Mouse (Mus musculus) lung, embryonic 16.5 days (tissue): ENCODE results near the gene Olfr1253. TPM values are rescaled to one million over a fixed set of nuclear protein-coding genes. Genes with fewer than 3 reads are reported as not detected.

Source experiments
- ATAC-seq: fragments of 200-750 bp; cut with Nextera tagmentation; 2 replicates; pipeline ENCODE4 v1.8.0; 2017; ENCODE audit warnings: low read depth, mild to moderate bottlenecking, moderate library complexity
- H3K27ac ChIP-seq: fragments of 300-500 bp; sonication (generic); 2 replicates; pipeline ENCODE4 v1.5.1; 2014; ENCODE audit warnings: mild to moderate bottlenecking, control low read depth, low read length
- H3K27me3 ChIP-seq: fragments of 300-500 bp; sonication (generic); 2 replicates; pipeline ENCODE4 v1.6.1; 2014; ENCODE audit warnings: low read depth, low read length, mixed read lengths; ENCODE audit not compliant: control insufficient read depth, insufficient read depth
- H3K36me3 ChIP-seq: fragments of 300-500 bp; sonication (generic); 2 replicates; pipeline ENCODE4 v1.6.1; 2014; ENCODE audit warnings: low read length; ENCODE audit not compliant: control insufficient read depth, insufficient read depth
- H3K4me1 ChIP-seq: fragments of 300-500 bp; sonication (generic); replicated peaks from 2 replicates; pipeline ENCODE4 v1.6.1; 2014; ENCODE audit warnings: low read length, mixed read lengths; ENCODE audit not compliant: control insufficient read depth, insufficient read depth
- H3K4me2 ChIP-seq: fragments of 300-500 bp; sonication (generic); 2 replicates; pipeline ENCODE4 v1.6.1; 2014; ENCODE audit warnings: low read depth, low read length, control low read depth
- H3K4me3 ChIP-seq: fragments of 300-500 bp; sonication (generic); 2 replicates; pipeline ENCODE4 v1.5.1; 2014; ENCODE audit warnings: mild to moderate bottlenecking, low read length, control low read depth
- H3K9ac ChIP-seq: fragments of 300-500 bp; sonication (generic); 2 replicates; pipeline ENCODE4 v1.6.1; 2014; ENCODE audit warnings: low read length, control low read depth
- H3K9me3 ChIP-seq: fragments of 300-500 bp; sonication (generic); 2 replicates; pipeline ENCODE4 v1.6.1; 2016; ENCODE audit warnings: low read length; ENCODE audit not compliant: control insufficient read depth
- WGBS: fragments of 180-500 bp; shearing (Covaris S2); extraction: QIAGEN DNeasy Blood & Tissue Kit; methylation state at CpG from one replicate; pipeline ENCODE4 v1.1.7; 2014; 5-methylcytosine and 5-hydroxymethylcytosine counted together
- polyA plus RNA-seq: library from polyadenylated mRNA; unstranded; fragments of >200 nt; fragmentation: Nextera tagmentation; extraction: Ambion mirVana; gene quantifications from 2 replicates; pipeline ENCODE4 v1.2.1, GENCODE M21; 2015

Olfr1253 gene
- not detected in 2 replicates for polyA plus RNA-seq

GRCm38 (mm10) chr2:89756990-89757389 lies at the start of gene Olfr1253:
Gene Olfr1253 (minus strand): TSS chr2:89757090.
- Histone ChIP-seq H3K9ac (no peak within 1 kb of the TSS), H3K27ac (no peak within 1 kb of the TSS), H3K4me1 (no peaks in the 10 kb centered on the region), H3K36me3 (no peaks in the 10 kb centered on the region), H3K4me2 (no peak within 1 kb of the TSS), H3K27me3 (no peaks in the 10 kb centered on the region), H3K9me3 (no peaks in the 10 kb centered on the region), H3K4me3 (no peak within 1 kb of the TSS)
- no peak for ATAC-seq
- WGBS, result 77% methylated on average over 1 of the region's 1 CpGs

- no peak overlapping the region for H3K9ac ChIP-seq
- H3K4me2 ChIP-seq, result no peak overlapping the region
- no peaks in the 10 kb centered on the region for H3K4me1 ChIP-seq
- H3K4me3 ChIP-seq, result no peak overlapping the region
- 85% methylated on average over 3 of the region's 3 CpGs for WGBS
- no peak overlapping the region for H3K27ac ChIP-seq
- no peaks in the 10 kb centered on the region for H3K27me3 ChIP-seq
- H3K36me3 ChIP-seq, result no peaks in the 10 kb centered on the region
- no peak for ATAC-seq
- no peaks in the 10 kb centered on the region for H3K9me3 ChIP-seq
These were observed 42.7 kb upstream of the Olfr1253 start for GRCm38 (mm10) chr2:89799583-89799982.

GRCm38 (mm10) chr2:89793519-89793918 lies 36.6 kb upstream of the Olfr1253 start, which contains the start of gene Olfr1254:
Gene Olfr1254 (minus strand): TSS chr2:89793619.
- Histone ChIP-seq H3K4me3 (no peak within 1 kb of the TSS), H3K27me3 (no peaks in the 10 kb centered on the region), H3K9ac (no peak within 1 kb of the TSS), H3K27ac (no peak within 1 kb of the TSS), H3K4me2 (no peak within 1 kb of the TSS), H3K36me3 (no peaks in the 10 kb centered on the region), H3K9me3 (no peaks in the 10 kb centered on the region), H3K4me1 (no peaks in the 10 kb centered on the region)
- no peak for ATAC-seq

GRCm38 (mm10) chr2:89724912-89725311 lies 32.0 kb downstream of the Olfr1253 start, which contains the start of gene Olfr1252:
Gene Olfr1252 (minus strand): TSS chr2:89725012.
- Histone ChIP-seq H3K9ac (no peak within 1 kb of the TSS), H3K9me3 (no peaks in the 10 kb centered on the region), H3K27ac (no peak within 1 kb of the TSS), H3K4me3 (no peak within 1 kb of the TSS), H3K36me3 (no peaks in the 10 kb centered on the region), H3K4me2 (no peak within 1 kb of the TSS), H3K4me1 (no peaks in the 10 kb centered on the region), H3K27me3 (no peaks in the 10 kb centered on the region)
- no peak for ATAC-seq
- WGBS, result 41% methylated on average over 1 of the region's 1 CpGs

Other genes starting within 250 kb of the Olfr1253 start
- gene Olfr1243, start 225.6 kb downstream of the Olfr1253 start, polyA plus RNA-seq, result not detected in 2 replicates
- gene Olfr1245, start 178.6 kb downstream of the Olfr1253 start, polyA plus RNA-seq, result not detected in 2 replicates
- gene Olfr1246, start 163.9 kb downstream of the Olfr1253 start, polyA plus RNA-seq, result not detected in 2 replicates
- not detected in 2 replicates for gene Olfr1247, start 143.0 kb downstream of the Olfr1253 start, polyA plus RNA-seq
- not detected in 2 replicates for gene Olfr1248, start 138.8 kb downstream of the Olfr1253 start, polyA plus RNA-seq
- not detected in 2 replicates for gene Olfr1249, start 122.1 kb downstream of the Olfr1253 start, polyA plus RNA-seq
- not detected in 2 replicates for gene Olfr1250, start 95.6 kb downstream of the Olfr1253 start, polyA plus RNA-seq
- gene Olfr1251, start 85.2 kb downstream of the Olfr1253 start, polyA plus RNA-seq, result not detected in 2 replicates
- not detected in 2 replicates for gene Olfr1252, start 32.1 kb downstream of the Olfr1253 start, polyA plus RNA-seq
- gene Olfr1254, start 36.5 kb upstream of the Olfr1253 start, polyA plus RNA-seq, result not detected in 2 replicates
- gene Olfr1255, start 55.0 kb upstream of the Olfr1253 start, polyA plus RNA-seq, result not detected in 2 replicates
- gene Olfr1256, start 84.5 kb upstream of the Olfr1253 start, polyA plus RNA-seq, result not detected in 2 replicates
- not detected in 2 replicates for gene Olfr48, start 91.1 kb upstream of the Olfr1253 start, polyA plus RNA-seq
- gene Olfr1257, start 121.3 kb upstream of the Olfr1253 start, polyA plus RNA-seq, result not detected in 2 replicates
- gene Olfr1258, start 170.2 kb upstream of the Olfr1253 start, polyA plus RNA-seq, result not detected in 2 replicates
- gene Olfr1259, start 191.6 kb upstream of the Olfr1253 start, polyA plus RNA-seq, result not detected in 2 replicates
- gene Olfr1260, start 217.2 kb upstream of the Olfr1253 start, polyA plus RNA-seq, result not detected in 2 replicates
- gene Olfr1261, start 234.1 kb upstream of the Olfr1253 start, polyA plus RNA-seq, result not detected in 2 replicates
- not detected in 2 replicates for gene Olfr1262, start 243.1 kb upstream of the Olfr1253 start, polyA plus RNA-seq